Mouse (Mus musculus): ENCODE measurements around the gene Rad21l. TPM values are rescaled to one million over a fixed set of nuclear protein-coding genes. Genes with fewer than 3 reads are reported as not detected.

Rad21l gene
- polyA plus RNA-seq, 1 experiment, result not detected

GRCm38 (mm10) chr2:151603630-151604029 lies 64.7 kb downstream of the Rad21l start:
- WGBS, result 49% methylated on average over 4 of the region's 4 CpGs
- no peaks in the 10 kb centered on the region for H3K4me1 ChIP-seq (ENCODE audit: control insufficient read depth, insufficient read depth, low read length)
- TF ChIP-seq POLR2A (IDR thresholded peaks at IDR 0.05; ENCODE audit: borderline replicate concordance, extremely low read depth, low read depth, low read length), result no peak
- no peak for TF ChIP-seq CTCF (IDR thresholded peaks at IDR 0.05; ENCODE audit: insufficient read depth, low read length)
- DNase-seq, result no peak
- no peak overlapping the region for H3K4me3 ChIP-seq (replicated peaks; ENCODE audit: extremely low read depth, low read depth, low read length)

- WGBS, result 28% methylated on average over 4 of the region's 4 CpGs
- Histone ChIP-seq H3K4me3 (replicated peaks; ENCODE audit: extremely low read depth, low read depth, low read length) (no peak overlapping the region), H3K4me1 (ENCODE audit: control insufficient read depth, insufficient read depth, low read length) (no peaks in the 10 kb centered on the region)
- DNase-seq, result no peak
- TF ChIP-seq CTCF (IDR thresholded peaks at IDR 0.05; ENCODE audit: insufficient read depth, low read length) (no peak), POLR2A (IDR thresholded peaks at IDR 0.05; ENCODE audit: borderline replicate concordance, extremely low read depth, low read depth, low read length) (no peak)
Measured at GRCm38 (mm10) chr2:151602106-151602505, 66.2 kb downstream of the Rad21l start.

- DNase-seq, result no peak
- 61% methylated on average over 2 of the region's 2 CpGs for WGBS
Measured at GRCm38 (mm10) chr2:151598068-151598467, 70.3 kb downstream of the Rad21l start.

More at GRCm38 (mm10) chr2:151598068-151598467, 70.3 kb downstream of the Rad21l start:
- TF ChIP-seq CTCF (IDR thresholded peaks at IDR 0.05; ENCODE audit: insufficient read depth, low read length), result no peak
- no peak for TF ChIP-seq POLR2A (IDR thresholded peaks at IDR 0.05; ENCODE audit: borderline replicate concordance, extremely low read depth, low read depth, low read length)
- Histone ChIP-seq H3K4me3 (replicated peaks; ENCODE audit: extremely low read depth, low read depth, low read length) (no peak overlapping the region), H3K4me1 (ENCODE audit: control insufficient read depth, insufficient read depth, low read length) (no peaks in the 10 kb centered on the region)

Other genes starting within 250 kb of the Rad21l start
- gene 4921509C19Rik, start 192.4 kb downstream of the Rad21l start, polyA plus RNA-seq (2012; rRNA removed), result not detected in 2 replicates
- 44.9 and 68.9 TPM in 2 replicates for gene Nsfl1c, start 174.4 kb downstream of the Rad21l start, polyA plus RNA-seq (2012; rRNA removed)
- gene Fkbp1a, start 126.0 kb downstream of the Rad21l start, polyA plus RNA-seq (2012; rRNA removed), result 129 and 214 TPM in 2 replicates
- gene Sdcbp2, start 95.9 kb downstream of the Rad21l start, polyA plus RNA-seq (2012; rRNA removed), result 4.0 and 10.6 TPM in 2 replicates
- gene Snph, start 35.9 kb downstream of the Rad21l start, polyA plus RNA-seq (2012; rRNA removed), result 0.64 and 1.1 TPM in 2 replicates
- gene Tmem74b, start 33.5 kb upstream of the Rad21l start, polyA plus RNA-seq (2012; rRNA removed), result 0.29 and 0.32 TPM in 2 replicates
- 31.0 and 41.1 TPM in 2 replicates for gene Psmf1, start 75.7 kb upstream of the Rad21l start, polyA plus RNA-seq (2012; rRNA removed)
- 0.31 and 0.87 TPM in 2 replicates for gene Rspo4, start 174.4 kb upstream of the Rad21l start, polyA plus RNA-seq (2012; rRNA removed)
- 2.2 and 4.1 TPM in 2 replicates for gene Angpt4, start 242.7 kb upstream of the Rad21l start, polyA plus RNA-seq (2012; rRNA removed)

Measured in lung, adult 2 months (tissue).